Mouse (Mus musculus): ENCODE results near the gene Onecut3. TPM values are rescaled to one million over a fixed set of nuclear protein-coding genes. Genes with fewer than 3 reads are reported as not detected.

Gene Onecut3
- polyA plus RNA-seq, 1 experiment from 2014 or later: 2.3 TPM

DNA sequence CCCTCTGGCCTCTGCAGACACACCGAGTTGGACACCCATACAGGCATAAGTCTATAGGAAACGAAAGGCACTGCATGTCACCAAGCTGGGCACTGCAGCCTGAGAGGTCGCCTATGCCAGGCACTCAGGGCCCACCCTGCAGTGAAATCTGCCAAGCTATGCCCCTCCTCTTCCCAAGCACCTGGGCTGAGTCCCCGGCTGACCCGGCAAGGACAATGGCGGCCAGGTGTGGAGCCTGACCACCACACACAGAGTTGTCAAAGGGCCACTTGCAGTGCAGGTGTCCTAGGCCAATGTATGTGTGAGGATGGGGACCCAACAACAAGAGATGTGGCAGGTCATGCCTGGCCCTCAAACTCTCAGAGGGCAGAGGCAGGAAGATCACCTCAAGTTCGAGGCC lies 64.8 kb downstream of the Onecut3 start:
- ATAC-seq (ENCODE audit: low FRiP score): no peak
- H3K9ac ChIP-seq: no peak overlapping the region
- 84% methylated on average over 7 of the region's 7 CpGs for WGBS
- no peak overlapping the region for H3K4me3 ChIP-seq
- no peaks in the 10 kb centered on the region for H3K27me3 ChIP-seq
- H3K4me2 ChIP-seq (replicated peaks): no peak overlapping the region; the same call in 1 of the 2 replicates
- no peaks in the 10 kb centered on the region for H3K36me3 ChIP-seq
- no peaks in the 10 kb centered on the region for H3K9me3 ChIP-seq (replicated peaks)
- peaks cover 40% of the 10 kb centered on the region for H3K4me1 ChIP-seq
- no peak overlapping the region for H3K27ac ChIP-seq

DNA sequence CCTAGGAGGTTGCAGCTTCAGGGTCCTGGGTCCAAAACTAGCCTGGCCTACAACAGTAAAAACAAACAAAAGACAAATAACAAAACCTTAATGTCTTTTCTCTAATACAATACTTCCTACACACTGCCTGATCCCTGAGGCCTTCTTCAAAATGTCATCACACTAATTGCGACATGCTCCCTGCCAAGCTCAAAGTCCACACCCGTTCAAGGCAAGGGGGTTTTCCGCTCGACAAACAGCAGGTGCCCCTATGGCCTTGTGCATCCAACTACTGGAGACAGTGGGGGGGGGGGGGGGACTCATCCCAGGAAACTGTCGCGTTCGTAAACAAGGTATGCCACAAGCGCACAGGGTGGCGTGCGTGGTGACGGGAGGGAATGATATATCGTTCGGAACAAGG lies 66.0 kb downstream of the Onecut3 start:
- Histone ChIP-seq H3K9ac (peak overlapping the region; percentile 94), H3K27me3 (no peaks in the 10 kb centered on the region), H3K4me1 (peaks cover 40% of the 10 kb centered on the region), H3K4me3 (peak overlapping the region; percentile 98), H3K27ac (no peak overlapping the region), H3K4me2 (replicated peaks) (peak overlapping the region; percentile 94), H3K36me3 (no peaks in the 10 kb centered on the region), H3K9me3 (replicated peaks) (no peaks in the 10 kb centered on the region)
- WGBS: 2% methylated on average over 13 of the region's 13 CpGs
- ATAC-seq (ENCODE audit: low FRiP score): no peak

- peak within 1 kb of the TSS; percentile 98 for H3K4me3 ChIP-seq
- no peaks in the 10 kb centered on the region for H3K36me3 ChIP-seq
- peak within 1 kb of the TSS; percentile 94 for H3K9ac ChIP-seq
- no peaks in the 10 kb centered on the region for H3K9me3 ChIP-seq (replicated peaks)
- whole genome bisulfite sequencing: under 1% methylated on average over 72 of the region's 72 CpGs
- no peaks in the 10 kb centered on the region for H3K27me3 ChIP-seq
- peak within 1 kb of the TSS; percentile 91 for H3K27ac ChIP-seq
- peak; percentile 80 for ATAC-seq (ENCODE audit: low FRiP score)
- H3K4me1 ChIP-seq: peaks cover 47% of the 10 kb centered on the region
- peak within 1 kb of the TSS; percentile 94 for H3K4me2 ChIP-seq (replicated peaks)
Observed at GRCm38 (mm10) chr10:80561116-80561944, 66.7 kb downstream of the Onecut3 start, which contains the start of gene Rexo1. Gene Rexo1 (minus strand): TSS chr10:80561560.

- Histone ChIP-seq H3K36me3 (peaks cover 11% of the 10 kb centered on the region), H3K9me3 (replicated peaks) (no peaks in the 10 kb centered on the region), H3K4me2 (replicated peaks) (peak overlapping the region; percentile 39), H3K9ac (peak overlapping the region; percentile 32; the same call in 1 of the 2 replicates), H3K4me3 (peak overlapping the region; percentile 15; the same call in 1 of the 2 replicates), H3K27ac (peak overlapping the region; percentile 84), H3K4me1 (peaks cover 51% of the 10 kb centered on the region), H3K27me3 (no peaks in the 10 kb centered on the region)
- WGBS: 21% methylated on average over 17 of the region's 17 CpGs
- peak; percentile 79 for ATAC-seq (ENCODE audit: low FRiP score)
Observed at GRCm38 (mm10) chr10:80566375-80567092, 71.9 kb downstream of the Onecut3 start.

Other genes starting within 250 kb of the Onecut3 start
- 177 and 220 TPM in 2 replicates for gene Ndufs7, start 245.7 kb upstream of the Onecut3 start, polyA plus RNA-seq (2016; fragmentation: Nextera tagmentation; extraction: Ambion mirVana)
- gene Gamt, start 233.8 kb upstream of the Onecut3 start, polyA plus RNA-seq (2016; fragmentation: Nextera tagmentation; extraction: Ambion mirVana): 26.6 and 29.6 TPM in 2 replicates
- 67.1 and 76.9 TPM in 2 replicates for gene Dazap1, start 233.3 kb upstream of the Onecut3 start, polyA plus RNA-seq (2016; fragmentation: Nextera tagmentation; extraction: Ambion mirVana)
- 530 and 668 TPM in 2 replicates for gene Rps15, start 202.4 kb upstream of the Onecut3 start, polyA plus RNA-seq (2016; fragmentation: Nextera tagmentation; extraction: Ambion mirVana)
- gene Apc2, start 198.9 kb upstream of the Onecut3 start, polyA plus RNA-seq (2016; fragmentation: Nextera tagmentation; extraction: Ambion mirVana): 170 and 191 TPM in 2 replicates
- gene 2310011J03Rik, start 174.3 kb upstream of the Onecut3 start, polyA plus RNA-seq (2016; fragmentation: Nextera tagmentation; extraction: Ambion mirVana): 38.4 and 39.7 TPM in 2 replicates
- 2.2 and 2.8 TPM in 2 replicates for gene Pcsk4, start 165.3 kb upstream of the Onecut3 start, polyA plus RNA-seq (2016; fragmentation: Nextera tagmentation; extraction: Ambion mirVana)
- gene Reep6, start 164.9 kb upstream of the Onecut3 start, polyA plus RNA-seq (2016; fragmentation: Nextera tagmentation; extraction: Ambion mirVana): 3.2 and 4.1 TPM in 2 replicates
- 0.38 and 0.77 TPM in 2 replicates for gene Adamtsl5, start 146.4 kb upstream of the Onecut3 start, polyA plus RNA-seq (2016; fragmentation: Nextera tagmentation; extraction: Ambion mirVana)
- 0.35 and 0.50 TPM in 2 replicates for gene Plk5, start 138.4 kb upstream of the Onecut3 start, polyA plus RNA-seq (2016; fragmentation: Nextera tagmentation; extraction: Ambion mirVana)
- 21.4 and 24.8 TPM in 2 replicates for gene Mex3d, start 107.2 kb upstream of the Onecut3 start, polyA plus RNA-seq (2016; fragmentation: Nextera tagmentation; extraction: Ambion mirVana)
- gene Mbd3, start 95.3 kb upstream of the Onecut3 start, polyA plus RNA-seq (2016; fragmentation: Nextera tagmentation; extraction: Ambion mirVana): 275 and 296 TPM in 2 replicates
- gene Uqcr11, start 88.0 kb upstream of the Onecut3 start, polyA plus RNA-seq (2016; fragmentation: Nextera tagmentation; extraction: Ambion mirVana): 312 and 406 TPM in 2 replicates
- 176 and 178 TPM in 2 replicates for gene Tcf3, start 61.2 kb upstream of the Onecut3 start, polyA plus RNA-seq (2016; fragmentation: Nextera tagmentation; extraction: Ambion mirVana)
- gene Atp8b3, start 44.3 kb downstream of the Onecut3 start, polyA plus RNA-seq (2016; fragmentation: Nextera tagmentation; extraction: Ambion mirVana): 0.93 and 1.1 TPM in 2 replicates
- 33.1 and 33.8 TPM in 2 replicates for gene Rexo1, start 66.7 kb downstream of the Onecut3 start, polyA plus RNA-seq (2016; fragmentation: Nextera tagmentation; extraction: Ambion mirVana)
- gene Klf16, start 82.5 kb downstream of the Onecut3 start, polyA plus RNA-seq (2016; fragmentation: Nextera tagmentation; extraction: Ambion mirVana): 7.1 and 8.1 TPM in 2 replicates
- gene Abhd17a, start 95.5 kb downstream of the Onecut3 start, polyA plus RNA-seq (2016; fragmentation: Nextera tagmentation; extraction: Ambion mirVana): 112 and 118 TPM in 2 replicates
- 60.3 and 69.4 TPM in 2 replicates for gene Scamp4, start 108.0 kb downstream of the Onecut3 start, polyA plus RNA-seq (2016; fragmentation: Nextera tagmentation; extraction: Ambion mirVana)
- 4.8 and 5.5 TPM in 2 replicates for gene Adat3, start 108.0 kb downstream of the Onecut3 start, polyA plus RNA-seq (2016; fragmentation: Nextera tagmentation; extraction: Ambion mirVana)
- 5.2 and 5.3 TPM in 2 replicates for gene Gm49322, start 111.2 kb downstream of the Onecut3 start, polyA plus RNA-seq (2016; fragmentation: Nextera tagmentation; extraction: Ambion mirVana)
- gene Csnk1g2, start 128.0 kb downstream of the Onecut3 start, polyA plus RNA-seq (2016; fragmentation: Nextera tagmentation; extraction: Ambion mirVana): 190 and 192 TPM in 2 replicates
- 87.8 and 96.4 TPM in 2 replicates for gene Btbd2, start 162.2 kb downstream of the Onecut3 start, polyA plus RNA-seq (2016; fragmentation: Nextera tagmentation; extraction: Ambion mirVana)
- 88.1 and 90.3 TPM in 2 replicates for gene Mknk2, start 183.3 kb downstream of the Onecut3 start, polyA plus RNA-seq (2016; fragmentation: Nextera tagmentation; extraction: Ambion mirVana)
- gene Mob3a, start 207.1 kb downstream of the Onecut3 start, polyA plus RNA-seq (2016; fragmentation: Nextera tagmentation; extraction: Ambion mirVana): 56.5 and 62.9 TPM in 2 replicates
- gene Izumo4, start 207.3 kb downstream of the Onecut3 start, polyA plus RNA-seq (2016; fragmentation: Nextera tagmentation; extraction: Ambion mirVana): 27.1 and 30.5 TPM in 2 replicates
- 101 TPM in 2 replicates for gene Ap3d1, start 247.4 kb downstream of the Onecut3 start, polyA plus RNA-seq (2016; fragmentation: Nextera tagmentation; extraction: Ambion mirVana)

Data from hindbrain, embryonic 12.5 days (tissue).